Mouse (Mus musculus) E14TG2a.4 (cell line): ENCODE data around the gene Gm20388.

ENCODE experiments used
- CTCF ChIP-seq: conservative IDR thresholded peaks from 2 replicates; pipeline ENCODE4 v1.5.1; 2014; ENCODE audit warnings: low read length
- POU5F1 ChIP-seq: IDR thresholded peaks from 2 replicates; pipeline ENCODE4 v1.6.1; 2014; ENCODE audit warnings: low read length, borderline replicate concordance

DNA sequence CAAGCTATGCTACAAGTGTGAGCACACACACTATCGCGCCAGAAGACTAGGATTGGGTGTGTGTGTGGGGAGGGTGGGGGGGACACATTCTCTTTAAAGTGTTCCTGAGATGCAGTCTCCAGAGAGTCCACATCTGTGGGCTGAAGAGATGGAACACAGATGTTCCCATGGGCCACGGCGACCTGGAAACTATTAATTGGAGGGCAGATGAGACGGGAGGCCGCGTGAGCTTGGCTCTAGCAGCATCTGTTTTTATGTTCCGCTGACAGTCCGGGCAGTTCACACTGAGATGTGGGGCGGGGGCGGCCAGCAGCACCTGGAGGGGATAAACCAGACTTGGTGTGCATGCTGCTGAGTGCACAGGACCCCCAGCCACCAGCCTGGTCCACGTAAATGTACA is 2247.0 kb downstream of the Gm20388 start:
- TF ChIP-seq CTCF (no peak), POU5F1 (no peak)
